Mouse (Mus musculus) small intestine, adult 2 months (tissue): ENCODE measurements around the gene Rbm10. TPM values are rescaled to one million over a fixed set of nuclear protein-coding genes. Genes with fewer than 3 reads are reported as not detected.

Experiments
- H3K27ac ChIP-seq: fragments of 200-500 bp; 2 replicates; pipeline ENCODE4 v1.5.1; 2012; ENCODE audit warnings: low read depth, low read length, control low read depth, inconsistent platforms; ENCODE audit not compliant: insufficient read depth
- H3K27me3 ChIP-seq: fragments of 200-500 bp; 2 replicates; pipeline ENCODE4 v1.6.1; 2012; ENCODE audit warnings: mild to moderate bottlenecking, moderate library complexity, low read length, inconsistent platforms; ENCODE audit not compliant: control insufficient read depth, insufficient read depth
- H3K36me3 ChIP-seq: fragments of 200-500 bp; 2 replicates; pipeline ENCODE4 v1.6.1; 2012; ENCODE audit warnings: mild to moderate bottlenecking, low read length, control low read depth, inconsistent platforms; ENCODE audit not compliant: control insufficient read depth, insufficient read depth
- H3K4me1 ChIP-seq: fragments of 200-500 bp; 2 replicates; pipeline ENCODE4 v1.6.1; 2012; ENCODE audit warnings: low read length, inconsistent platforms, mixed read lengths; ENCODE audit not compliant: control insufficient read depth, insufficient read depth, insufficient read length
- H3K4me3 ChIP-seq: fragments of 200-500 bp; 2 replicates; pipeline ENCODE4 v1.5.1; 2012; ENCODE audit warnings: low read depth, mild to moderate bottlenecking, control low read depth, inconsistent platforms, low read length, moderate library complexity
- CTCF ChIP-seq: fragments of 200-500 bp; IDR thresholded peaks from 2 replicates; pipeline ENCODE4 v1.5.1; 2012; ENCODE audit warnings: low read depth, mild to moderate bottlenecking, control low read depth, inconsistent platforms, low read length, moderate library complexity, mixed read lengths; ENCODE audit not compliant: insufficient replicate concordance, insufficient read length; ENCODE audit errors: extremely low read depth
- POLR2A ChIP-seq: fragments of 200-500 bp; IDR thresholded peaks from 2 replicates; pipeline ENCODE4 v1.6.1; 2012; ENCODE audit warnings: low read depth, mild to moderate bottlenecking, control low read depth, inconsistent platforms, low read length, moderate library complexity
- WGBS: fragments of 180-500 bp; shearing (Covaris S2); methylation state at CpG from one replicate; pipeline ENCODE4 v1.1.7; 2018; 5-methylcytosine and 5-hydroxymethylcytosine counted together
- polyA plus RNA-seq: library from polyadenylated mRNA; depleted of rRNA; stranded (reverse); fragments of >200 nt; gene quantifications from 2 replicates; pipeline ENCODE4 v1.2.3, GENCODE M21; 2012; rRNA removed

Rbm10 gene
- polyA plus RNA-seq: 23.3 and 47.4 TPM in 2 replicates

DNA sequence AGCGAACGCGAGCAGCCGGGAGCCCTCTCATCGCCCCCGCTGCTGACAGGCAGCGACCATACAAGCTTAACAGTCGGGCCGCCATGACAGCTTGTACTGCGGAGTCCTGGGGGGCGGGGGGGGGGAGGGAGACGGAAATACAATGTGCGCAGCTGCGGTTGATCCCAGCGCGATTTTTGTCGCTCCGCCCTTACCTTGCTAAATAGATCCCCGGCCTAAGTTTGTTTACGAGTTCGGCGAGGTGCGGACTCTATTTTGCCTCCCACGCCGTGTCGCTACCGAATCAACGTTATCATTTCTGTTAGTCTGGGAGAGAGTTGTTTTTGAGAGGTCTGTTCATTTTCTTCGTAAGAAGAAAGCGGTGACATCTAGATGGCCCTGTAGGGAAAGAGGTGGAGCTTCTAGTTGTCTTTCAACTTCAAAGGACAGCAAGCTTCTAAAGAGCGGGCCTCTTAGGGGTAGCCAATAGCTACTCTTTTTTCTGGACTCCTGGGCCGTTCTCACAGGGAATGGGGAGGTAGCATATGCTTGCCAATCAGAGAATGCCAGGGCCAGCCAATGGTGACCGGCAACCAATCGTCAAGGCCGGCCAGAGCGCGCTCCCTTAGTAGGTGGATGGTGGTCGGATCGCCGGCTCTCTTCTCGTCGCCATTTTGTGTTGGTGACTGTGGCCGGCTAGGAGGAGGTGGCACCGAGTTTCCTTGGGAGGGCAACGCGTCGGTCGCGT is at the start of gene Rbm10, which contains the start of gene Ndufb11:
TSS of gene Rbm10 (plus strand) at position 328 of the 727 bp plus-strand sequence.
TSS of gene Ndufb11 (minus strand) at position 444 of the 727 bp plus-strand sequence.
- WGBS: 11% methylated on average over 49 of the region's 49 CpGs
- peaks cover 7% of the 10 kb centered on the region; the same call in 1 of the 2 replicates for H3K36me3 ChIP-seq
- TF ChIP-seq CTCF (no peak), POLR2A (peak; percentile 51; the same call in 1 of the 2 replicates)

DNA sequence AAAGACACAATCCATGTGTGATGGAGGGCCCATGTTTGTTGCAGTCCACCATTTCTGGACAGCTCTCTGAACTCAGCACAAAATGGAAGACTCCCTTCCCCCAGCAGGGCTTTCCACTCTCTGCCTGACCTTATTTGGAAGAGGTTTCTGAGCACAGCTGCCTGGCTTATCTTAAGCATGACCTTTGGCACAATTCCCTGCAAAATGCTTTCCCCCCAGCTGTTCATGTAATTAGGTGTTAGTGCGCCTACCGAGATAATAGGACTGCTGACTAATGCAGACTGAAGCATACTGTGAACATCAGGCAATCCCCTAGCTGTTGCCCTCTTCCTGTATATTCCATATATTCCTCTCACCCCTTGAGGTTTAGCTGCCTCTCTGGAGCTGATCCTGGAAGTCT is 46.3 kb upstream of the Rbm10 start:
- Histone ChIP-seq H3K27ac (no peak overlapping the region), H3K36me3 (no peaks in the 10 kb centered on the region), H3K4me1 (peaks cover 6% of the 10 kb centered on the region; the same call in 1 of the 2 replicates), H3K27me3 (no peaks in the 10 kb centered on the region), H3K4me3 (no peak overlapping the region)
- 41% methylated on average over 2 of the region's 2 CpGs for WGBS
- TF ChIP-seq POLR2A: no peak
- no peak for TF ChIP-seq CTCF

More for the DNA sequence above, at the start of gene Rbm10, which contains the start of gene Ndufb11:
- H3K4me1 ChIP-seq: peaks cover 2% of the 10 kb centered on the region; the same call in 1 of the 2 replicates
- H3K4me3 ChIP-seq: peak within 1 kb of the TSS; percentile 87
- no peaks in the 10 kb centered on the region for H3K27me3 ChIP-seq
- H3K27ac ChIP-seq: peak within 1 kb of the TSS; percentile 95

DNA sequence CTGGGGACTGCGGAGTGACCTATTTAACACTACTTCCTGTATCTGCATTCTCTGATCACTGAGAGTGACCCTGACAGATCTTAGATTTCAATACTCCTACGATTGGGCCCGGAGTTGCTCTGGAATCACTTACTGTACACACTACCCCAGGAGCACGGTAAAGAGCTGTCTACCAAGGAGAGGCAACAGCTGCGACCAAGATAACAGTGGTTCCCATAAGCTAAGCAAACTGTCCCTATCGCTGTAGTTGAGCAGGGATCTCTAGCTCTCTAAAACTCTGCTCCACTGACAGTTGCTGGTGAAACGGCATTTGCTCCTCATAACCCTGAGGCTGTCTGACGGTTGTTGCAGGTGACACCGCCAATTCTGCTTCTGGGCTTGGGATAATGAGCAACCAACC is 44.6 kb upstream of the Rbm10 start:
- 66% methylated on average over 9 of the region's 9 CpGs for WGBS
- H3K27ac ChIP-seq: no peak overlapping the region
- H3K4me3 ChIP-seq: no peak overlapping the region
- TF ChIP-seq CTCF: no peak
- TF ChIP-seq POLR2A: no peak
- H3K27me3 ChIP-seq: no peaks in the 10 kb centered on the region
- H3K36me3 ChIP-seq: no peaks in the 10 kb centered on the region
- H3K4me1 ChIP-seq: peaks cover 6% of the 10 kb centered on the region; the same call in 1 of the 2 replicates

DNA sequence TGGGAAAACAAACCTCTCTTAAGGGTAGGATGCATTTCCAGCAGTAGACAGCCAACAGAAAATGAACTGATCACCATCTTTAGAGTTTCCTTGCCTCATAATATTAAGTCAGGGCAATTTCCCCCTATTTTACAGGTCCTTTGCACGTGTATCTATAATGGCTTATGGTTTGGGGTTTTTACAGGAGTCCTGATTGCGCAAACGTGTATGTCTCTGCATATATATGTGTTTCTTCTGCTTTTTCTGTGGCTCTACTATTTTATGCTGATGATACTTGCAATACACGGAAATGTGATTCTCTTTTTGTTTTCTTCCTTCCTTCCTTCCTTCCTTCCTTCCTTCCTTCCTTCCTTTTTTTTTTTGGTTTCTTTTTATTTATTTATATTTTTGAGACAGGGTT is 43.4 kb upstream of the Rbm10 start:
- TF ChIP-seq POLR2A (no peak), CTCF (no peak)
- no peak overlapping the region for H3K27ac ChIP-seq
- no peaks in the 10 kb centered on the region for H3K36me3 ChIP-seq
- peaks cover 6% of the 10 kb centered on the region; the same call in 1 of the 2 replicates for H3K4me1 ChIP-seq
- WGBS: 85% methylated on average over 4 of the region's 4 CpGs
- H3K27me3 ChIP-seq: no peaks in the 10 kb centered on the region
- H3K4me3 ChIP-seq: no peak overlapping the region

DNA sequence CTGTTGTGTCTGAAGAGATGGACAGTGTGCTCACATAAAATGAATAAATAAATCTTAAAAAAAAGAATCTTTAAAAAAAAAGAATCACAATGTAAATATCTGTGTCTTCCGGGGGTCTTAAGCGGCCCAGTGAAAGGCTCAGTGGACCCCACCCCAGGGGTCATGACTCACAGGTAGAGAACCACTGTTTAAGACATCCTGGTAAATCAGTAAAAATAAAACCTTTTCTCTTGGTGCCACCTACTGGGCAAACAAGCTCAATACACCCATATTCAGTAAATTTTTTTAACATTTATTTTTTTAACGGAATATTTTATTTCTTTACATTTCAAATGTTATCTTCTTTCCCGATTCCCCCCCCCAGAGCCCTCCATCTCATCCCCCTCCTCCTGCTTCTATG is 29.3 kb upstream of the Rbm10 start:
- Histone ChIP-seq H3K27ac (no peak overlapping the region), H3K27me3 (no peaks in the 10 kb centered on the region), H3K4me3 (no peak overlapping the region), H3K36me3 (no peaks in the 10 kb centered on the region), H3K4me1 (no peaks in the 10 kb centered on the region)
- TF ChIP-seq CTCF (no peak), POLR2A (no peak)
- WGBS: 17% methylated on average over 4 of the region's 4 CpGs

DNA sequence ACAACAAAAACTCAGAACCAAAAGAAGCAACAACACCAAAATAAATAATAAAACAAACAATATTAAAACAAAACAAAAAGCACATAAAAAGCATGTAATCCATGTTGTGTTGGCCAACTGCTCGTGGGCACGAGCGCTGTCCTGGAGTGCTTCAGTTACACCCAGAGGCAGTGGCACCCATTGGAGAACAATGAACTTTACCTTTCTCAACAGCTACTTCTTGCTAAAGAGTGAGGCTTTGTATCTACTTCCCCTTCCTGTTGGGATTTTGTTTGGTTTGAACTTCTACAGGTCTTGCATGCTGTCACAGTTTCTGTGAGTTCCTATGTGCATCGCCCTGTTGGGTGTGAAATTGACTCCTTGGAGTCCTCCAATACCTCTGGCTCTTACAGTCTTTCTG is 8.8 kb upstream of the Rbm10 start:
- H3K27ac ChIP-seq: no peak overlapping the region
- no peaks in the 10 kb centered on the region for H3K27me3 ChIP-seq
- no peak overlapping the region for H3K4me3 ChIP-seq
- H3K36me3 ChIP-seq: no peaks in the 10 kb centered on the region
- no peak for TF ChIP-seq POLR2A
- no peak for TF ChIP-seq CTCF
- no peaks in the 10 kb centered on the region for H3K4me1 ChIP-seq
- WGBS: 85% methylated on average over 4 of the region's 4 CpGs

DNA sequence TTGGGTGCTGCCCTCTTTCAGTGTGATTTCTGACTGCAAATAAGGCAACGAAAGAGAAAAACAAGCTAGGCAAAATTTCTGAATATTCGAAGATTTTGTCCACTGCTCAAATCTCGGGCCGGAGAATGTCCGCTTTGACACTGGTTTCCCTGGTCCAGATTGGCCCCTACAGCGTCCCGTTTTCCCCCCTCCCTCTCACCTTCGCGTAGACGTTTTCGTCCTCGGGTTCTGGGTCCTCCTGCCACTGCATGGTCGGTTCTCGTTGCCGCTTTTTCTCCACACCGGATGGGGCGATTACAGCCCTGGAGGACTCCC is 485 bp upstream of the Rbm10 start:
- TF ChIP-seq CTCF: no peak
- no peak for TF ChIP-seq POLR2A
- 15% methylated on average over 17 of the region's 17 CpGs for WGBS

More for the DNA sequence above, 485 bp upstream of the Rbm10 start:
- H3K27me3 ChIP-seq: no peaks in the 10 kb centered on the region
- H3K4me3 ChIP-seq: peak overlapping the region; percentile 87
- H3K36me3 ChIP-seq: peaks cover 7% of the 10 kb centered on the region; the same call in 1 of the 2 replicates
- H3K4me1 ChIP-seq: peaks cover 2% of the 10 kb centered on the region; the same call in 1 of the 2 replicates
- peak overlapping the region; percentile 95 for H3K27ac ChIP-seq
